Mouse (Mus musculus) A20 (cell line): ENCODE results near the gene Atp6v1e2.

Experiments used
- DNase-seq: peaks from one replicate; pipeline ENCODE4 v3.0.0-alpha.2; 2011; ENCODE audit warnings: low read depth, low spot score

Gene Atp6v1e2

GRCm38 (mm10) chr17:86947840-86948796 lies at the start of gene Atp6v1e2:
Gene Atp6v1e2 (minus strand): TSS chr17:86947897.
- DNase-seq: no peak

- no peak for DNase-seq
Observed at GRCm38 (mm10) chr17:86997323-86997722, 49.6 kb upstream of the Atp6v1e2 start.

- no peak for DNase-seq
Observed at GRCm38 (mm10) chr17:86991306-86991705, 43.6 kb upstream of the Atp6v1e2 start.

- no peak for DNase-seq
Observed at GRCm38 (mm10) chr17:86988601-86989184, 41.0 kb upstream of the Atp6v1e2 start.

- peak; percentile 58 for DNase-seq
Observed at GRCm38 (mm10) chr17:86988161-86988560, 40.5 kb upstream of the Atp6v1e2 start.

GRCm38 (mm10) chr17:86986449-86987138 lies 38.9 kb upstream of the Atp6v1e2 start:
- DNase-seq: no peak

- no peak for DNase-seq
Observed at GRCm38 (mm10) chr17:86982497-86982896, 34.8 kb upstream of the Atp6v1e2 start.

GRCm38 (mm10) chr17:86981701-86982100 lies 34.0 kb upstream of the Atp6v1e2 start:
- DNase-seq: no peak

GRCm38 (mm10) chr17:86981205-86981604 lies 33.5 kb upstream of the Atp6v1e2 start:
- no peak for DNase-seq

- no peak for DNase-seq
Observed at GRCm38 (mm10) chr17:86978496-86978895, 30.8 kb upstream of the Atp6v1e2 start.

GRCm38 (mm10) chr17:86976387-86976786 lies 28.7 kb upstream of the Atp6v1e2 start:
- no peak for DNase-seq

- DNase-seq: no peak
Observed at GRCm38 (mm10) chr17:86973097-86973496, 25.4 kb upstream of the Atp6v1e2 start.

- no peak for DNase-seq
Observed at GRCm38 (mm10) chr17:86971860-86972259, 24.2 kb upstream of the Atp6v1e2 start.

- DNase-seq: no peak
Observed at GRCm38 (mm10) chr17:86971036-86971435, 23.3 kb upstream of the Atp6v1e2 start.

GRCm38 (mm10) chr17:86970026-86970750 lies 22.5 kb upstream of the Atp6v1e2 start:
- DNase-seq: no peak

- peak; percentile 96 for DNase-seq
Observed at GRCm38 (mm10) chr17:86969582-86969981, 21.9 kb upstream of the Atp6v1e2 start.

GRCm38 (mm10) chr17:86968581-86968980 lies 20.9 kb upstream of the Atp6v1e2 start:
- peak; percentile 73 for DNase-seq

GRCm38 (mm10) chr17:86967536-86968525 lies 20.1 kb upstream of the Atp6v1e2 start:
- peak; percentile 77 for DNase-seq

GRCm38 (mm10) chr17:86967048-86967447 lies 19.4 kb upstream of the Atp6v1e2 start:
- peak; percentile 25 for DNase-seq

- DNase-seq: no peak
Observed at GRCm38 (mm10) chr17:86966040-86966439, 18.3 kb upstream of the Atp6v1e2 start.
